ENCODE assay signal across 19 mouse cellular contexts in the genomic region with DNA sequence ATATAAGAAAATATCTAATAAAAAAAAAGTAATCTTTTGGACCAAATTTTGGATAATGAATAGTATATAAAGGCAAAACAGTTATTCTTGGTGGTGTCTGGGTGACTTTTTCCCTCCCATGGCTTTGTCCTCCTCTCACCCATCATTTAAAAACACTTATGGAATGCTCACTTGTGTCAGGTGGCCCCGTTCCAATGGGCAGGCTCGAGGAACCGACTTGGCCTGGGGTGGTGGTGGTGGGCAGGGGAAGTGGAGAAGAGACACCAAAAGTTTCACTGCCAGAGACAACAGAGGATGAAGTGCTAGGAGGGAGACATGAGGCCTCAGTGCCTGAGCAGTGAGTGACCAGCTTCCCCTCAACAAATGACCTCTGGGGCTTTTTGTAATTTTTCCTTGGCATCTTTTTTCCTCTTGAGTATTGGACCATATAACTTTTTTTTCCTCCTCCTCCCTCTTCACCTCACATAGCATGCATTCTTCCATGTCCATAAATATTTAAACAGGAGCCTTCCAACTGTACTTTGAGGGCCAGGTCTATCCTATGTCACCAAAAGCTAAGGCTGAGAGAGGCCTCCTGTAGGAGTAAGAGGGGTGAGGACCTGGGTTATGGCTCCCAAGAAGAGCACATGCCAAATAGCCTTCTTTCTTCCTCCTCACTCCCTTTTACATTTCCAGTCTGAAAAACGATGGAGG. TPM values are rescaled to one million over a fixed set of nuclear protein-coding genes. Genes with fewer than 3 reads are reported as not detected.
"Had no signal": no experiment of that assay in that cellular context is flagged by ENCODE, and none has a peak within 500 bp of the region (broad histone marks: within the 10 kb centered on the region; RNA-seq: fewer than 3 reads in every experiment).

No protein-coding gene starts in this region.

- ATAC-seq: inflammation-experienced regulatory T-cells, adult 6 months; intestine, embryonic 16.5 days; liver, postnatal 0 days; midbrain, embryonic 13.5 days; midbrain, embryonic 16.5 days had no signal

- H3K4me1 ChIP-seq: megakaryocyte, embryonic 14.5 days; midbrain, embryonic 10.5 days; midbrain, embryonic 13.5 days; neural tube, embryonic 13.5 days; stomach, embryonic 15.5 days had no signal

- H3K9ac ChIP-seq: liver, embryonic 14.5 days; liver, postnatal 0 days; lung, embryonic 15.5 days; midbrain, embryonic 13.5 days; neural tube, embryonic 13.5 days; stomach, embryonic 15.5 days had no signal

- H3K27me3 ChIP-seq: lung, embryonic 15.5 days; midbrain, embryonic 13.5 days; neural tube, embryonic 13.5 days; stomach, embryonic 15.5 days had no signal

- DNase-seq: layer of hippocampus, postnatal 36 days; liver, postnatal 0 days; retina, postnatal 1 day; right cerebral cortex, postnatal 25 days; spleen, adult 18-20 months; thymus, postnatal 25 days had no signal

- H3K36me3 ChIP-seq: lung, embryonic 15.5 days; midbrain, embryonic 10.5 days; midbrain, embryonic 13.5 days; neural tube, embryonic 13.5 days; stomach, embryonic 15.5 days had no signal

- H3K9me3 ChIP-seq: lung, embryonic 15.5 days; megakaryocyte, embryonic 14.5 days; midbrain, embryonic 10.5 days; midbrain, embryonic 13.5 days; neural tube, embryonic 13.5 days; stomach, embryonic 15.5 days had no signal

- H3K4me3 ChIP-seq: left cerebral cortex, adult 2 months; lung, embryonic 15.5 days; megakaryocyte, embryonic 14.5 days; midbrain, embryonic 10.5 days; midbrain, embryonic 13.5 days; myocyte; neural tube, embryonic 13.5 days; stomach, embryonic 15.5 days had no signal

- H3K4me2 ChIP-seq: liver, embryonic 11.5 days; lung, embryonic 15.5 days; midbrain, embryonic 13.5 days; neural tube, embryonic 13.5 days; stomach, embryonic 15.5 days had no signal

- H3K27ac ChIP-seq: left cerebral cortex, adult 2 months; liver, embryonic 14.5 days; lung, embryonic 15.5 days; midbrain, embryonic 10.5 days; midbrain, embryonic 13.5 days; neural tube, embryonic 13.5 days; stomach, embryonic 15.5 days had no signal

RNA-seq across cellular contexts. Expression of a gene that starts 44.8 kb away (rescaled TPM):
- polyA plus RNA-seq: myocyte had no signal
